Mouse (Mus musculus) urinary bladder, postnatal 10 days (tissue): ENCODE data around the gene Abca2.
"Not testable (repeated sequence)": the region's sequence is repeated elsewhere in the genome, so short reads cannot be mapped to it uniquely, and the experiment has no call there.

Experiments
- DNase-seq: peaks from one replicate; pipeline ENCODE4 v3.0.0; 2022; ENCODE audit warnings: low spot score

Abca2 gene

GRCm38 (mm10) chr2:25428442-25429236 lies at the start of gene Abca2:
Abca2 (plus strand) TSS chr2:25428703.
- peak; percentile 68 for DNase-seq

- DNase-seq = no peak
Observed at GRCm38 (mm10) chr2:25384492-25384891, 44.0 kb upstream of the Abca2 start.

- no peak for DNase-seq
Observed at GRCm38 (mm10) chr2:25391266-25391665, 37.2 kb upstream of the Abca2 start.

- DNase-seq = no peak
Observed at GRCm38 (mm10) chr2:25394281-25395221, 34.0 kb upstream of the Abca2 start.

GRCm38 (mm10) chr2:25395721-25396596 lies 32.5 kb upstream of the Abca2 start, which contains the start of gene Entpd2:
Entpd2 (plus strand) TSS chr2:25395874.
- DNase-seq = no peak

- no peak for DNase-seq
Observed at GRCm38 (mm10) chr2:25396597-25396983, 31.9 kb upstream of the Abca2 start.

GRCm38 (mm10) chr2:25397010-25397409 lies 31.5 kb upstream of the Abca2 start:
- DNase-seq = no peak

- DNase-seq = no peak
Observed at GRCm38 (mm10) chr2:25398065-25398464, 30.4 kb upstream of the Abca2 start.

GRCm38 (mm10) chr2:25399051-25399450 lies 29.5 kb upstream of the Abca2 start, which contains the start of gene Npdc1:
Npdc1 (plus strand) TSS chr2:25399351.
- DNase-seq = no peak

- no peak for DNase-seq
Observed at GRCm38 (mm10) chr2:25400291-25400690, 28.2 kb upstream of the Abca2 start.

- no peak for DNase-seq
Observed at GRCm38 (mm10) chr2:25400764-25401163, 27.7 kb upstream of the Abca2 start.

GRCm38 (mm10) chr2:25402377-25402971 lies 26.0 kb upstream of the Abca2 start:
- peak; percentile 44 for DNase-seq

GRCm38 (mm10) chr2:25402972-25403601 lies 25.4 kb upstream of the Abca2 start:
- peak; percentile 25 for DNase-seq

- no peak for DNase-seq
Observed at GRCm38 (mm10) chr2:25403994-25404393, 24.5 kb upstream of the Abca2 start.

GRCm38 (mm10) chr2:25408908-25409307 lies 19.6 kb upstream of the Abca2 start:
- DNase-seq = no peak

GRCm38 (mm10) chr2:25413436-25413835 lies 15.1 kb upstream of the Abca2 start:
- not testable (repeated sequence) for DNase-seq

- no peak for DNase-seq
Observed at GRCm38 (mm10) chr2:25417426-25417825, 11.1 kb upstream of the Abca2 start.

GRCm38 (mm10) chr2:25421896-25422295 lies 6.6 kb upstream of the Abca2 start:
- no peak for DNase-seq

- DNase-seq = no peak
Observed at GRCm38 (mm10) chr2:25422587-25423410, 5.7 kb upstream of the Abca2 start, which contains the start of gene Fut7. Fut7 (plus strand) TSS chr2:25423267.

- no peak for DNase-seq
Observed at GRCm38 (mm10) chr2:25423626-25424025, 4.9 kb upstream of the Abca2 start.
